In genomic region chr7:139412223-139412950, GRCm38 (mm10) we compare ENCODE assay signal across 9 mouse cellular contexts. TPM values are rescaled to one million over a fixed set of nuclear protein-coding genes. Genes with fewer than 3 reads are reported as not detected.
DNase-seq lines count a peak whose midpoint lies in the region; ATAC-seq and TF ChIP-seq lines count a peak whose summit lies in the region.
"Had no signal": no experiment of that assay in that cellular context is flagged by ENCODE, and none has a peak within 500 bp of the region (broad histone marks: within the 10 kb centered on the region; RNA-seq: fewer than 3 reads in every experiment).

No protein-coding gene starts in this region.

- H3K9me3 ChIP-seq in heart, embryonic 13.5 days: no peaks in the 10 kb centered on the region

- ATAC-seq in heart, embryonic 13.5 days (ENCODE audit: extremely low read depth, insufficient number of reproducible peaks, low FRiP score, low TSS enrichment): no peak

- TF ChIP-seq CTCF in gastrocnemius, adult 2 months (IDR thresholded peaks at IDR 0.05): no peak

- H3K4me1 ChIP-seq in heart, embryonic 13.5 days: peaks cover 91% of the 10 kb centered on the region

- WGBS in heart, embryonic 13.5 days: 30% methylated on average over 8 of the region's 8 CpGs

- H3K4me3 ChIP-seq in gastrocnemius, adult 2 months: no peak overlapping the region
- no peak overlapping the region for H3K4me3 ChIP-seq in heart, embryonic 13.5 days
- H3K4me3 ChIP-seq: myocyte had no signal

- H3K4me2 ChIP-seq in heart, embryonic 13.5 days: no peak overlapping the region

- no peaks in the 10 kb centered on the region for H3K27me3 ChIP-seq in heart, embryonic 13.5 days (replicated peaks)

- no peaks in the 10 kb centered on the region for H3K36me3 ChIP-seq in heart, embryonic 13.5 days

- peak; percentile 39 for DNase-seq in gastrocnemius, adult 2 months
- DNase-seq in gastrocnemius, adult 18-20 months (ENCODE audit: low spot score): no peak
- DNase-seq in B cell, adult 2 months: peak; percentile 47 to 53
- DNase-seq in lung, postnatal 36 days: peak; percentile 83
- no peak for DNase-seq in urinary bladder, postnatal 36 days (ENCODE audit: low spot score in 2 of 2)
- no peak for DNase-seq in frontal cortex, postnatal 25 days (ENCODE audit: low spot score in 2 of 2)
- no peak for DNase-seq in layer of hippocampus, adult 9-11 months

- H3K27ac ChIP-seq in gastrocnemius, adult 2 months: peak overlapping the region; percentile 16; the same call in 1 of the 2 replicates
- H3K27ac ChIP-seq in heart, embryonic 13.5 days (replicated peaks): peak overlapping the region; percentile 49

- intact Hi-C loops in gastrocnemius, adult 2 months (cut with DNase I): no loop called here

- peak overlapping the region; percentile 21; the same call in 1 of the 2 replicates for H3K9ac ChIP-seq in heart, embryonic 13.5 days

RNA-seq across cellular contexts. Expression of gene Inpp5a, which starts 23.5 kb away (rescaled TPM):
- 10 to 100 TPM; 77.2 to 95.0 TPM for total RNA-seq in gastrocnemius, adult 2 months (2021)
- total RNA-seq in gastrocnemius, adult 18-20 months (2021): 10 to 100 TPM; 77.1 to 92.8 TPM
- polyA plus RNA-seq in heart, embryonic 13.5 days (2015; fragmentation: Nextera tagmentation; extraction: Ambion mirVana): 58.4 and 58.5 TPM in 2 replicates

Comparison
In these comparisons a context has a peak if more than half of its experiments do, and no peak if none do; other contexts are left out.
1. DNase-seq: peak in gastrocnemius, adult 2 months (single experiment), B cell, adult 2 months (2 of 2) and lung, postnatal 36 days (single experiment); none in gastrocnemius, adult 18-20 months (single experiment), urinary bladder, postnatal 36 days (0 of 2), frontal cortex, postnatal 25 days (0 of 2) and layer of hippocampus, adult 9-11 months (single experiment).